Mouse (Mus musculus) midbrain, embryonic 14.5 days (tissue): ENCODE measurements around the gene Zfp846. TPM values are rescaled to one million over a fixed set of nuclear protein-coding genes. Genes with fewer than 3 reads are reported as not detected.
"Not testable (repeated sequence)": the region's sequence is repeated elsewhere in the genome, so short reads cannot be mapped to it uniquely, and the experiment has no call there.

Experiments used
- ATAC-seq: fragments of 200-750 bp; cut with Nextera tagmentation; 2 replicates; pipeline ENCODE4 v1.8.0; 2017; ENCODE audit warnings: moderate number of reproducible peaks, moderate library complexity; ENCODE audit not compliant: low FRiP score, low TSS enrichment
- DNase-seq: peaks from one replicate; pipeline ENCODE4 v3.0.0-alpha.2; 2015
- H3K27ac ChIP-seq: fragments of 300-500 bp; sonication (generic); replicated peaks from 2 replicates; pipeline ENCODE4 v1.5.1; 2014; ENCODE audit warnings: mild to moderate bottlenecking, low read depth, low read length, moderate library complexity
- H3K27me3 ChIP-seq: fragments of 300-500 bp; sonication (generic); 2 replicates; pipeline ENCODE4 v1.6.1; 2014; ENCODE audit warnings: low read length, control low read depth, mixed read lengths; ENCODE audit not compliant: control insufficient read depth, insufficient read depth
- H3K36me3 ChIP-seq: fragments of 300-500 bp; sonication (generic); 2 replicates; pipeline ENCODE4 v1.6.1; 2014; ENCODE audit warnings: low read length, control low read depth; ENCODE audit not compliant: control insufficient read depth, insufficient read depth
- H3K4me1 ChIP-seq: fragments of 300-500 bp; sonication (generic); 2 replicates; pipeline ENCODE4 v1.6.1; 2014; ENCODE audit warnings: mild to moderate bottlenecking, antibody characterized with exemption, low read length, control low read depth; ENCODE audit not compliant: control insufficient read depth, insufficient read depth
- H3K4me2 ChIP-seq: fragments of 300-500 bp; sonication (generic); 2 replicates; pipeline ENCODE4 v1.6.1; 2014; ENCODE audit warnings: mild to moderate bottlenecking, low read length, moderate library complexity
- H3K4me3 ChIP-seq: fragments of 300-500 bp; sonication (generic); replicated peaks from 2 replicates; pipeline ENCODE4 v1.5.1; 2014; ENCODE audit warnings: low read depth, low read length
- H3K9ac ChIP-seq: fragments of 300-500 bp; sonication (generic); replicated peaks from 2 replicates; pipeline ENCODE4 v1.6.1; 2014; ENCODE audit warnings: mild to moderate bottlenecking, low read length, moderate library complexity
- H3K9me3 ChIP-seq: fragments of 300-500 bp; sonication (generic); 2 replicates; pipeline ENCODE4 v1.6.1; 2016; ENCODE audit warnings: low read length, control low read depth, mixed read lengths; ENCODE audit not compliant: control insufficient read depth
- WGBS: fragments of 180-500 bp; shearing (Covaris S2); extraction: QIAGEN DNeasy Blood & Tissue Kit; methylation state at CpG from one replicate; pipeline ENCODE4 v1.1.7; 2014; 5-methylcytosine and 5-hydroxymethylcytosine counted together
- polyA plus RNA-seq: library from polyadenylated mRNA; unstranded; fragments of >200 nt; fragmentation: Nextera tagmentation; extraction: Ambion mirVana; gene quantifications from 2 replicates; pipeline ENCODE4 v1.2.1, GENCODE M21; 2014

Gene Zfp846
- polyA plus RNA-seq, 1 experiment from 2014 or later: 55.9 TPM

- no peak overlapping the region for H3K4me2 ChIP-seq
- no peak overlapping the region for H3K27ac ChIP-seq
- H3K27me3 ChIP-seq: no peaks in the 10 kb centered on the region
- H3K9ac ChIP-seq: no peak overlapping the region
- peaks cover 4% of the 10 kb centered on the region; the same call in 1 of the 2 replicates for H3K36me3 ChIP-seq
- ATAC-seq (no peak), DNase-seq (no peak)
- 0 out of 2 replicates have a peak, but pooled peaks cover 3% of the 10 kb centered on the region for H3K9me3 ChIP-seq
- no peak overlapping the region for H3K4me3 ChIP-seq
- 84% methylated on average over 5 of the region's 5 CpGs for WGBS
- H3K4me1 ChIP-seq: 0 out of 2 replicates have a peak, but pooled peaks cover 2% of the 10 kb centered on the region
Measured at GRCm38 (mm10) chr9:20611976-20612375, 30.9 kb downstream of the Zfp846 start.

DNA sequence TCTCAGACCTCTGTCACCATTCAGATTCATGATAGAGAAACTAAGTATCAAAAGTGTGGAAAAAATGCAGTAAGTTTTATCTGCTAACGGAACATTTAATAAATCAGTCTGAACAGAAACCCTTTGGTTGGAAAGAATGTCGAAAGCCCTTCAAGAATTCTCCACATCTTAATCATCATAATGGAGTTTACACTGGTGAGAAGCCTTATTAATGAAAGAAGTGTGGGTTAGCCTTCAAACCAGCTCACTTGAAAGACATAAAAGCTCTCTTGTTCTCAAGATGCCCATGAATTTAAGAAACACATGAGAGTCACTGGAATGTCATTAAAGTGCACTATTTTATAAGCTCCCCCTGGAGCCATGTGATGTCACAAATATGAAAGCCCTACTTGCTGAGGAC lies 35.6 kb downstream of the Zfp846 start:
- no peak overlapping the region for H3K9ac ChIP-seq
- no peak for DNase-seq
- H3K9me3 ChIP-seq: no peaks in the 10 kb centered on the region
- 94% methylated on average over 2 of the region's 2 CpGs for WGBS
- H3K4me1 ChIP-seq: no peaks in the 10 kb centered on the region
- no peak overlapping the region for H3K27ac ChIP-seq
- H3K4me3 ChIP-seq: no peak overlapping the region
- no peaks in the 10 kb centered on the region for H3K27me3 ChIP-seq
- H3K36me3 ChIP-seq: peaks cover 15% of the 10 kb centered on the region
- no peak for ATAC-seq
- no peak overlapping the region for H3K4me2 ChIP-seq

DNA sequence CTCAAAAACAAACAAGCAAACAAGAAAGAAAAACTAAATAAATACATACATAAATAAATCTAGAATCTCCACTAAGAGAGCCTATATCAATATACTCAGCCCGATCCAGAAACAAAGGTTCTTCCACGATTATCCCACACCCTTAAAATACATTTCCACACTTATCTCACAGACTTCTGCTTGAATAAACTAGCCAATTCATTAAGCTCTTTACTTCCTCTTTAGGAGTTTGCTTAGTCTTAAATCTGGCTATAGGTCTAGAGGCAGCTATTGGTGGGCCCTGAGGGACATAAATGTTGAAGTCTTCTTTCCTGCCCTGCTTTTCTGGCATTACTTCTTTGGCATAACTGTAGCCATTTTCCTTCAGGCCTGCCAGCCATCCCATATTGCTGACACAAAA lies 50.2 kb downstream of the Zfp846 start:
- no peak for DNase-seq
- H3K27ac ChIP-seq: no peak overlapping the region
- no peaks in the 10 kb centered on the region for H3K36me3 ChIP-seq
- 94% methylated on average over 2 of the region's 2 CpGs for WGBS
- H3K4me3 ChIP-seq: no peak overlapping the region
- H3K9ac ChIP-seq: no peak overlapping the region
- no peaks in the 10 kb centered on the region for H3K9me3 ChIP-seq
- H3K27me3 ChIP-seq: no peaks in the 10 kb centered on the region
- no peak overlapping the region for H3K4me2 ChIP-seq
- ATAC-seq: no peak
- no peaks in the 10 kb centered on the region for H3K4me1 ChIP-seq

DNA sequence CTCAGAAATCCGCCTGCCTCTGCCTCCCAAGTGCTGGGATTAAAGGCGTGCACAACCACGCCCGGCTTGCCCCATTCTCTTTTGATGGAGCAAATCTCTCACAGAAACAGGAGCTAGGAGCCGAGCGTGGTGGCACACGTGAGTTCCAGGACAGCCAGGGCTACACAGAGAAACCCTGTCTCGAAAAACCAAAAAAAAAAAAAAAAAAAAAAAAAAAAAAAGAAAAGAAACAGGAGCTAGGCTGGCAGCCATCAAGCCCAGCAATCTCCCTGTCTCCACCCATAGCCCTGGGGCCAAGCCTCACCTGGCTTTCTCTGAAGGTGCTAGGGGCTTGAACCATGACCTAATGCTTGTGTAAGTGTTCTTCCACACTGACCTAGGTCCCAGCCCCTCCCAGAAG lies 54.6 kb downstream of the Zfp846 start:
- not testable (repeated sequence) for H3K4me1 ChIP-seq, DNase-seq, H3K27me3 ChIP-seq, H3K4me3 ChIP-seq, H3K27ac ChIP-seq, H3K9ac ChIP-seq, H3K4me2 ChIP-seq, H3K9me3 ChIP-seq, ATAC-seq
- H3K36me3 ChIP-seq: peaks cover 26% of the 10 kb centered on the region
- 93% methylated on average over 8 of the region's 8 CpGs for WGBS

- Histone ChIP-seq H3K4me2 (no peak overlapping the region), H3K27me3 (no peaks in the 10 kb centered on the region), H3K9me3 (no peaks in the 10 kb centered on the region), H3K4me3 (no peak overlapping the region), H3K9ac (no peak overlapping the region), H3K36me3 (peaks cover 28% of the 10 kb centered on the region), H3K4me1 (peaks cover 7% of the 10 kb centered on the region), H3K27ac (no peak overlapping the region)
- WGBS: 84% methylated on average over 3 of the region's 3 CpGs
- DNase-seq (no peak), ATAC-seq (no peak)
Measured at GRCm38 (mm10) chr9:20636256-20636655, 55.2 kb downstream of the Zfp846 start.

GRCm38 (mm10) chr9:20636790-20637189 lies 55.7 kb downstream of the Zfp846 start:
- ATAC-seq (no peak), DNase-seq (no peak)
- Histone ChIP-seq H3K36me3 (peaks cover 28% of the 10 kb centered on the region), H3K27ac (no peak overlapping the region), H3K9me3 (no peaks in the 10 kb centered on the region), H3K9ac (no peak overlapping the region), H3K4me2 (no peak overlapping the region), H3K4me3 (no peak overlapping the region), H3K4me1 (peaks cover 13% of the 10 kb centered on the region), H3K27me3 (no peaks in the 10 kb centered on the region)
- WGBS: 94% methylated on average over 2 of the region's 2 CpGs

GRCm38 (mm10) chr9:20638552-20638951 lies 57.5 kb downstream of the Zfp846 start:
- Histone ChIP-seq H3K27ac (no peak overlapping the region), H3K4me2 (no peak overlapping the region), H3K4me3 (no peak overlapping the region), H3K27me3 (no peaks in the 10 kb centered on the region), H3K36me3 (peaks cover 28% of the 10 kb centered on the region), H3K9ac (no peak overlapping the region), H3K4me1 (peaks cover 17% of the 10 kb centered on the region), H3K9me3 (no peaks in the 10 kb centered on the region)
- DNase-seq: no peak
- WGBS: 96% methylated on average over 19 of the region's 19 CpGs
- ATAC-seq: no peak

- Histone ChIP-seq H3K4me1 (peaks cover 20% of the 10 kb centered on the region), H3K9ac (no peak overlapping the region), H3K27ac (no peak overlapping the region), H3K27me3 (no peaks in the 10 kb centered on the region), H3K9me3 (no peaks in the 10 kb centered on the region), H3K4me2 (no peak overlapping the region), H3K4me3 (no peak overlapping the region), H3K36me3 (peaks cover 28% of the 10 kb centered on the region)
- WGBS: 93% methylated on average over 4 of the region's 4 CpGs
- DNase-seq (no peak), ATAC-seq (no peak)
Measured at GRCm38 (mm10) chr9:20639486-20639885, 58.4 kb downstream of the Zfp846 start.

DNA sequence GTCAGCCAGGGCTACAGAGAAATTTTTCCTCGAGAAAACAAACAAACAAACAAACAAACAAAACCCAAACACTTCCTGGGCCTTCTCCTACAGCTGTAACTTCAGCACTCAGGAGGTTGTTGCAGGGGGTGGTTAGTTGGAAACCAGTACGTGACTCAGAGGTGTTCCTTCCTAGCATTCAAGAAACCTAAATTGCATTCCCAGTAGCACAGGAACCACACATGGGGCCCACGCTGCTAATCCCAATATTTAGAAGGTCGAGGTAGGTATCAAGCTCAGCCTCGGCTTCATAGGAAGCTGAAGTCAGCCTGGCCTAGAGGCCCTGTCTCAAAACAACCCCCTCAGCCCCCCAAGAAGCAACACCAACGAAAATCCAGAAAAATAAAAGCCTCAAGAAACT lies 60.4 kb downstream of the Zfp846 start:
- WGBS: 29% methylated on average over 6 of the region's 6 CpGs
- Histone ChIP-seq H3K9ac (peak overlapping the region; percentile 84), H3K4me3 (peak overlapping the region; percentile 68), H3K27me3 (no peaks in the 10 kb centered on the region), H3K36me3 (peaks cover 33% of the 10 kb centered on the region), H3K4me2 (peak overlapping the region; percentile 89), H3K9me3 (no peaks in the 10 kb centered on the region), H3K4me1 (peaks cover 29% of the 10 kb centered on the region), H3K27ac (no peak overlapping the region)
- no peak for ATAC-seq
- DNase-seq: no peak
